Mouse (Mus musculus) ES-Bruce4 (cell line): ENCODE data around the gene Arl15.

Source experiments
- CTCF ChIP-seq: IDR thresholded peaks from one replicate; pipeline ENCODE4 v1.8.1; 2011; ENCODE audit warnings: low read depth, low read length
- EP300 ChIP-seq: IDR thresholded peaks from 2 replicates; pipeline ENCODE4 v1.6.1; 2011; ENCODE audit warnings: low read depth, low read length; ENCODE audit not compliant: insufficient read depth

DNA sequence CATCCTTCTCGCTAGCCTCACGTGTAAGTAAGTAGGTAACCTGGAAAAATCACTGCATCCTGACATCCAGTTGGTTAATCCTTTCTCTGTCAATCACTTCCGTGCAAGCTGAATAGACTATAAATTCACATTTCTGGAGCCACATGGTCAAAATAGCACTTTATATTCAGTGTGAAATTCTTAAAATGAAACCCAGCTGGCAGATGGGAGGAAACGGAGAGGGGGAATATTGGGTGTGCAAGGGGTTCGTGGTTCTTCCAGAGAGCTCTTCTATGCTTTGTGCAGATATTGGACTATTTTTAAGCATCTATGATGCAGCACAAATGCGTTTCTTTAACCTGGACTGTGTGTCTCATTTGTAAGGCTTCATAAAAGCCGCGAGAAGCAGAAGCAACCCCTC lies 344.6 kb downstream of the Arl15 start:
- no peak for TF ChIP-seq CTCF
- TF ChIP-seq EP300, result no peak
